Mouse (Mus musculus) stomach, embryonic 16.5 days (tissue): ENCODE measurements around the gene Taar4. TPM values are rescaled to one million over a fixed set of nuclear protein-coding genes. Genes with fewer than 3 reads are reported as not detected.

ENCODE experiments used
- ATAC-seq: fragments of 200-750 bp; cut with Nextera tagmentation; 2 replicates; pipeline ENCODE4 v1.8.0; 2017; ENCODE audit warnings: moderate number of reproducible peaks, moderate TSS enrichment; ENCODE audit not compliant: insufficient read depth, low FRiP score
- H3K27ac ChIP-seq: fragments of 300-500 bp; sonication (generic); 2 replicates; pipeline ENCODE4 v1.5.1; 2014; ENCODE audit warnings: low read length
- H3K27me3 ChIP-seq: fragments of 300-500 bp; sonication (generic); 2 replicates; pipeline ENCODE4 v1.6.1; 2014; ENCODE audit warnings: low read length, control low read depth, mixed read lengths; ENCODE audit not compliant: control insufficient read depth, insufficient read depth
- H3K36me3 ChIP-seq: fragments of 300-500 bp; sonication (generic); 2 replicates; pipeline ENCODE4 v1.6.1; 2014; ENCODE audit warnings: low read length; ENCODE audit not compliant: control insufficient read depth, insufficient read depth
- H3K4me1 ChIP-seq: fragments of 300-500 bp; sonication (generic); 2 replicates; pipeline ENCODE4 v1.6.1; 2014; ENCODE audit warnings: low read length, control low read depth, mixed read lengths; ENCODE audit not compliant: control insufficient read depth, insufficient read depth
- H3K4me2 ChIP-seq: fragments of 300-500 bp; sonication (generic); 2 replicates; pipeline ENCODE4 v1.6.1; 2014; ENCODE audit warnings: low read depth, low read length, mixed read lengths
- H3K4me3 ChIP-seq: fragments of 300-500 bp; sonication (generic); replicated peaks from 2 replicates; pipeline ENCODE4 v1.5.1; 2014; ENCODE audit warnings: mild to moderate bottlenecking, low read length
- H3K9ac ChIP-seq: fragments of 300-500 bp; sonication (generic); 2 replicates; pipeline ENCODE4 v1.6.1; 2014; ENCODE audit warnings: low read length
- H3K9me3 ChIP-seq: fragments of 300-500 bp; sonication (generic); replicated peaks from 2 replicates; pipeline ENCODE4 v1.6.1; 2016; ENCODE audit warnings: low read length, control low read depth; ENCODE audit not compliant: control insufficient read depth
- WGBS: fragments of 180-500 bp; shearing (Covaris S2); extraction: QIAGEN DNeasy Blood & Tissue Kit; methylation state at CpG from one replicate; pipeline ENCODE4 v1.1.7; 2014; 5-methylcytosine and 5-hydroxymethylcytosine counted together
- polyA plus RNA-seq: library from polyadenylated mRNA; unstranded; fragments of >200 nt; fragmentation: Nextera tagmentation; extraction: Ambion mirVana; gene quantifications from 2 replicates; pipeline ENCODE4 v1.2.1, GENCODE M21; 2015

Gene Taar4
- polyA plus RNA-seq, 1 experiment from 2014 or later: not detected

GRCm38 (mm10) chr10:23986419-23986818 lies 26.1 kb downstream of the Taar4 start:
- 78% methylated on average over 5 of the region's 5 CpGs for WGBS
- H3K9me3 ChIP-seq: no peaks in the 10 kb centered on the region
- H3K4me3 ChIP-seq: no peak overlapping the region
- no peak for ATAC-seq
- H3K4me2 ChIP-seq: no peak overlapping the region
- no peaks in the 10 kb centered on the region for H3K36me3 ChIP-seq
- H3K27me3 ChIP-seq: no peaks in the 10 kb centered on the region
- no peak overlapping the region for H3K27ac ChIP-seq
- no peak overlapping the region for H3K9ac ChIP-seq
- H3K4me1 ChIP-seq: no peaks in the 10 kb centered on the region

GRCm38 (mm10) chr10:23993381-23993780 lies 33.1 kb downstream of the Taar4 start, which contains the start of gene Taar7a:
Gene Taar7a, minus strand, starts transcription at chr10:23993481.
- 89% methylated on average over 3 of the region's 3 CpGs for WGBS
- Histone ChIP-seq H3K27ac (no peak within 1 kb of the TSS), H3K9ac (no peak within 1 kb of the TSS)

GRCm38 (mm10) chr10:23999639-24000038 lies 39.3 kb downstream of the Taar4 start, which contains the start of gene Taar7b:
Gene Taar7b, plus strand, starts transcription at chr10:23999939.
- Histone ChIP-seq H3K9me3 (no peaks in the 10 kb centered on the region), H3K4me2 (no peak within 1 kb of the TSS), H3K9ac (no peak within 1 kb of the TSS), H3K27ac (no peak within 1 kb of the TSS), H3K27me3 (no peaks in the 10 kb centered on the region), H3K4me3 (no peak within 1 kb of the TSS), H3K4me1 (no peaks in the 10 kb centered on the region), H3K36me3 (no peaks in the 10 kb centered on the region)
- no peak for ATAC-seq
- 57% methylated on average over 1 of the region's 1 CpGs for WGBS

More at GRCm38 (mm10) chr10:23993381-23993780, 33.1 kb downstream of the Taar4 start, which contains the start of gene Taar7a:
- no peaks in the 10 kb centered on the region for H3K4me1 ChIP-seq
- ATAC-seq: no peak
- H3K4me2 ChIP-seq: no peak within 1 kb of the TSS
- no peak within 1 kb of the TSS for H3K4me3 ChIP-seq
- H3K27me3 ChIP-seq: no peaks in the 10 kb centered on the region
- no peaks in the 10 kb centered on the region for H3K36me3 ChIP-seq
- H3K9me3 ChIP-seq: no peaks in the 10 kb centered on the region

GRCm38 (mm10) chr10:24006442-24006841 lies 46.1 kb downstream of the Taar4 start:
- no peaks in the 10 kb centered on the region for H3K27me3 ChIP-seq
- no peak overlapping the region for H3K4me3 ChIP-seq
- H3K27ac ChIP-seq: no peak overlapping the region
- H3K9me3 ChIP-seq: no peaks in the 10 kb centered on the region
- H3K4me2 ChIP-seq: no peak overlapping the region
- 67% methylated on average over 1 of the region's 1 CpGs for WGBS
- H3K9ac ChIP-seq: no peak overlapping the region
- no peaks in the 10 kb centered on the region for H3K4me1 ChIP-seq
- H3K36me3 ChIP-seq: no peaks in the 10 kb centered on the region
- no peak for ATAC-seq

- H3K4me3 ChIP-seq: no peak overlapping the region
- no peaks in the 10 kb centered on the region for H3K36me3 ChIP-seq
- no peak overlapping the region for H3K9ac ChIP-seq
- 27% methylated on average over 2 of the region's 2 CpGs for whole genome bisulfite sequencing
- H3K9me3 ChIP-seq: no peaks in the 10 kb centered on the region
- no peak for ATAC-seq
- H3K4me2 ChIP-seq: no peak overlapping the region
- H3K4me1 ChIP-seq: no peaks in the 10 kb centered on the region
- H3K27ac ChIP-seq: no peak overlapping the region
- H3K27me3 ChIP-seq: no peaks in the 10 kb centered on the region
Measured at GRCm38 (mm10) chr10:24007034-24007433, 46.7 kb downstream of the Taar4 start.

- H3K27ac ChIP-seq: no peak overlapping the region
- ATAC-seq: no peak
- H3K9ac ChIP-seq: no peak overlapping the region
- 84% methylated on average over 1 of the region's 1 CpGs for WGBS
- no peaks in the 10 kb centered on the region for H3K4me1 ChIP-seq
- H3K4me2 ChIP-seq: no peak overlapping the region
- no peaks in the 10 kb centered on the region for H3K36me3 ChIP-seq
- no peaks in the 10 kb centered on the region for H3K9me3 ChIP-seq
- no peaks in the 10 kb centered on the region for H3K27me3 ChIP-seq
- H3K4me3 ChIP-seq: no peak overlapping the region
Measured at GRCm38 (mm10) chr10:24008143-24008542, 47.8 kb downstream of the Taar4 start.

Other genes with a start within 250 kb of the Taar4 start
- gene Rps12, start 173.2 kb upstream of the Taar4 start, polyA plus RNA-seq: 152 and 178 TPM in 2 replicates
- gene Slc18b1, start 163.5 kb upstream of the Taar4 start, polyA plus RNA-seq: 15.4 and 18.3 TPM in 2 replicates
- gene Vnn3, start 109.0 kb upstream of the Taar4 start, polyA plus RNA-seq: 0.31 and 0.57 TPM in 2 replicates
- 2.0 and 2.9 TPM in 2 replicates for gene Vnn1, start 65.8 kb upstream of the Taar4 start, polyA plus RNA-seq
- not detected in 2 replicates for gene Taar1, start 40.1 kb upstream of the Taar4 start, polyA plus RNA-seq
- 0.30 and 0.31 TPM in 2 replicates for gene Taar2, start 21.9 kb upstream of the Taar4 start, polyA plus RNA-seq
- gene Taar3, start 10.9 kb upstream of the Taar4 start, polyA plus RNA-seq: not detected in 2 replicates
- gene Taar5, start 10.2 kb downstream of the Taar4 start, polyA plus RNA-seq: not detected in 2 replicates
- gene Taar6, start 25.2 kb downstream of the Taar4 start, polyA plus RNA-seq: not detected in 2 replicates
- not detected in 2 replicates for gene Taar7a, start 33.0 kb downstream of the Taar4 start, polyA plus RNA-seq
- gene Taar7b, start 39.4 kb downstream of the Taar4 start, polyA plus RNA-seq: not detected in 2 replicates
- gene Taar7d, start 66.7 kb downstream of the Taar4 start, polyA plus RNA-seq: not detected in 2 replicates
- gene Taar7e, start 77.1 kb downstream of the Taar4 start, polyA plus RNA-seq: not detected in 2 replicates
- not detected in 2 replicates for gene Taar7f, start 89.0 kb downstream of the Taar4 start, polyA plus RNA-seq
- gene Taar8a, start 116.0 kb downstream of the Taar4 start, polyA plus RNA-seq: not detected in 2 replicates
- not detected in 2 replicates for gene Taar8b, start 131.8 kb downstream of the Taar4 start, polyA plus RNA-seq
- not detected in 2 replicates for gene Taar8c, start 141.4 kb downstream of the Taar4 start, polyA plus RNA-seq
- gene Taar9, start 149.0 kb downstream of the Taar4 start, polyA plus RNA-seq: not detected in 2 replicates
- gene Stx7, start 188.8 kb downstream of the Taar4 start, polyA plus RNA-seq: 102 TPM in 2 replicates